ENCODE assay signal across 16 mouse cellular contexts in the genomic region with DNA sequence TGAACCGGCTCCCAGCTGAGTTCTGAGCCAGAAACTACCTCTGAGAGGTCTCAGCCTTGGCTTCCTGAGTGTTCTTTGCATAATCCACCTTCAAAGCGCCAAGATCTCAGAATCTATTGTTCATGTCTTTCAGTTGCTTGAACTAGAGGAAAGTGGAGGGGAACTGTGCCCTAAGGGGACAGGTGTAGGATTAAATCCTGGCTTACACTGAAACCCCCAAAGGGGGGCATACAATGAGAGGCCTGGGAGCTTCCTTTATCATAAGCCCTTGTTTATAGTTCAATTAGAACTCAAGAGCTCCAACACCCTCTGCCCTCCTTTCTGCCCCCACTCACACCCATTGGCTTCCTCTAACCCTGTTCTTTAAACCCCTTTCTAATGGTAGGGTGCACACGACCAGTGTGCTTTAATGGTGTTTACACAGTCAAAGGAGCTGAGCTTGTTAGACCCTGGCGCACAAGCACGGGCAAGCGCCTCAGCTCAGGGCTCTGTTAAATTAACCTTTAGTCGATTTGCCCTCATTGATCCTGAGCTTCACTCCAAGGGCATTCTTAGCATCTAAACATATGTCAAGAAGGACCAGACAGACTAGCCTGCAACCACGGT.
"Had no signal": no experiment of that assay in that cellular context is flagged by ENCODE, and none has a peak within 500 bp of the region (broad histone marks: within the 10 kb centered on the region; RNA-seq: fewer than 3 reads in every experiment).

No protein-coding gene starts in this region.

- H3K36me3 ChIP-seq: limb, embryonic 13.5 days; neural tube, embryonic 15.5 days had no signal

- H3K4me3 ChIP-seq: limb, embryonic 13.5 days; myocyte; neural tube, embryonic 15.5 days had no signal

- H3K4me1 ChIP-seq: neural tube, embryonic 15.5 days had no signal

- H3K27me3 ChIP-seq: limb, embryonic 13.5 days; neural tube, embryonic 15.5 days had no signal

- H3K27ac ChIP-seq: kidney, postnatal 0 days; limb, embryonic 13.5 days; liver, embryonic 14.5 days; neural tube, embryonic 15.5 days had no signal

- H3K9ac ChIP-seq: limb, embryonic 13.5 days; liver, embryonic 14.5 days; lung, embryonic 14.5 days; neural tube, embryonic 15.5 days had no signal

- DNase-seq: kidney, adult 11 months; kidney, adult 9 months; kidney, postnatal 36 days; left cerebral cortex, postnatal 4 days; lung, embryonic 14.5 days; lung, postnatal 10 days; lung, postnatal 4 days; right cerebral cortex, postnatal 4 days; spleen, adult 18-20 months; thymus, adult 18-20 months; thymus, postnatal 14 days had no signal

- H3K9me3 ChIP-seq: limb, embryonic 13.5 days; neural tube, embryonic 15.5 days had no signal

- H3K4me2 ChIP-seq: limb, embryonic 13.5 days; lung, embryonic 14.5 days; neural tube, embryonic 15.5 days had no signal
